Mouse (Mus musculus) CD4-positive, CD25-positive, alpha-beta regulatory T cell, adult 9 weeks (primary cell): ENCODE data around the gene Tfap2d. TPM values are rescaled to one million over a fixed set of nuclear protein-coding genes. Genes with fewer than 3 reads are reported as not detected.

ENCODE experiments used
- polyA plus RNA-seq: library from polyadenylated mRNA; unstranded; fragments of 100-300 nt; shearing (Covaris generic); gene quantifications from one replicate; pipeline ENCODE4 v1.2.1, GENCODE M21; 2017

Tfap2d gene
- not detected for polyA plus RNA-seq

GRCm38 (mm10) chr1:19102631-19103030, at the start of gene Tfap2d:
TSS of gene Tfap2d (plus strand) at chr1:19103022.

GRCm38 (mm10) chr1:19208641-19209358, 106.0 kb downstream of the Tfap2d start, which contains the start of gene Tfap2b:
TSS of gene Tfap2b (plus strand) at chr1:19208914.

Other genes starting within 250 kb of the Tfap2d start
- gene Tfap2b, start 105.9 kb downstream of the Tfap2d start, polyA plus RNA-seq: not detected